Mouse (Mus musculus) thymus, adult 2 months (tissue): ENCODE data around the gene Proca1.

Experiments
- CTCF ChIP-seq: fragments of 200-500 bp; IDR thresholded peaks from 2 replicates; pipeline ENCODE4 v1.5.1; 2012; ENCODE audit warnings: mild to moderate bottlenecking, control low read depth, low read length, moderate library complexity, borderline replicate concordance; ENCODE audit not compliant: control insufficient read depth, poor library complexity, insufficient read depth; ENCODE audit errors: extremely low read depth
- POLR2A ChIP-seq: fragments of 200-500 bp; IDR thresholded peaks from 2 replicates; pipeline ENCODE4 v1.6.1; 2012; ENCODE audit warnings: mild to moderate bottlenecking, low read length, control low read depth, moderate library complexity; ENCODE audit not compliant: control insufficient read depth, poor library complexity, insufficient read depth; ENCODE audit errors: extremely low read depth

GRCm38 (mm10) chr11:78211513-78211912 lies 18.3 kb downstream of the Proca1 start:
- TF ChIP-seq POLR2A (no peak), CTCF (no peak)
